Mouse (Mus musculus) stomach, postnatal 0 days (tissue): ENCODE data around the gene Adgrg2. TPM values are rescaled to one million over a fixed set of nuclear protein-coding genes. Genes with fewer than 3 reads are reported as not detected.

Experiments used
- ATAC-seq: fragments of 200-750 bp; cut with Nextera tagmentation; 2 replicates; pipeline ENCODE4 v1.8.0; 2017; ENCODE audit not compliant: low FRiP score, low TSS enrichment
- DNase-seq: peaks from one replicate; pipeline ENCODE4 v3.0.0-alpha.2; 2016; ENCODE audit warnings: low spot score
- H3K27ac ChIP-seq: fragments of 300-500 bp; sonication (generic); replicated peaks from 2 replicates; pipeline ENCODE4 v1.5.1; 2014; ENCODE audit warnings: mild to moderate bottlenecking, control low read depth
- H3K27me3 ChIP-seq: fragments of 300-500 bp; sonication (generic); 2 replicates; pipeline ENCODE4 v1.6.1; 2014; ENCODE audit warnings: low read length; ENCODE audit not compliant: control insufficient read depth, insufficient read depth
- H3K36me3 ChIP-seq: fragments of 300-500 bp; sonication (generic); 2 replicates; pipeline ENCODE4 v1.6.1; 2014; ENCODE audit warnings: low read length, mixed read lengths; ENCODE audit not compliant: control insufficient read depth, insufficient read depth
- H3K4me1 ChIP-seq: fragments of 300-500 bp; sonication (generic); replicated peaks from 2 replicates; pipeline ENCODE4 v1.6.1; 2014; ENCODE audit warnings: antibody characterized with exemption; ENCODE audit not compliant: control insufficient read depth, insufficient read depth
- H3K4me2 ChIP-seq: fragments of 300-500 bp; sonication (generic); replicated peaks from 2 replicates; pipeline ENCODE4 v1.6.1; 2014; ENCODE audit warnings: low read depth, mild to moderate bottlenecking, control low read depth, moderate library complexity
- H3K4me3 ChIP-seq: fragments of 300-500 bp; sonication (generic); 2 replicates; pipeline ENCODE4 v1.5.1; 2014; ENCODE audit warnings: low read depth, low read length, control low read depth
- H3K9ac ChIP-seq: fragments of 300-500 bp; sonication (generic); 2 replicates; pipeline ENCODE4 v1.6.1; 2014; ENCODE audit warnings: mild to moderate bottlenecking, low read length, control low read depth, mixed read lengths
- H3K9me3 ChIP-seq: fragments of 300-500 bp; sonication (generic); 2 replicates; pipeline ENCODE4 v1.6.1; 2016; ENCODE audit warnings: low read length; ENCODE audit not compliant: control insufficient read depth
- CTCF ChIP-seq: IDR thresholded peaks from 2 replicates; pipeline ENCODE4 v1.5.1; 2016; ENCODE audit warnings: antibody characterized with exemption, low read depth, mild to moderate bottlenecking, moderate library complexity
- EP300 ChIP-seq: optimal IDR thresholded peaks from 2 replicates; pipeline ENCODE3; 2016; ENCODE audit warnings: antibody characterized with exemption
- WGBS: fragments of 180-500 bp; shearing (Covaris S2); extraction: QIAGEN DNeasy Blood & Tissue Kit; methylation state at CpG from one replicate; pipeline ENCODE4 v1.1.7; 2014; 5-methylcytosine and 5-hydroxymethylcytosine counted together
- polyA plus RNA-seq: library from polyadenylated mRNA; unstranded; fragments of >200 nt; fragmentation: Nextera tagmentation; extraction: Ambion mirVana; gene quantifications from 2 replicates; pipeline ENCODE4 v1.2.1, GENCODE M21; 2015

The Adgrg2 gene
- polyA plus RNA-seq, 1 experiment from 2014 or later, result 6.8 TPM

DNA sequence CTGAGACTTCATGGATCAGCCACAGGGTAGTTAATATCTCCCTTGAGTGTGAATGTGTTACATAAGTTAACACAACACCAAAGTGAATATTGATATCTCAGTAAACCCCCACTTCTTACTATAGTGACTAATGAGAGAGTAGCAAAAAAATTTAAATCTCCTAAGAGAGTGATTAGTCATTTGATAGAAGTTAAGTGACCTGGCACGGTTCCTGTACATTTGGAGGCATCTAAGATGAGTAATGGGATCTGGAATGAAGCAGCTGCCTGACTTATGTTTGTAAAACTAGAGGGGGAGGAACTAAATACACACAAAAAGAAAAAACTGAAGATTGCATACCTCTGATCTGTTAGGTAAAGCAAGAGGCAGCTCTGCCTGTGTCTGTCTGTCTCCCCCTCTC, 118.6 kb downstream of the Adgrg2 start:
- no peaks in the 10 kb centered on the region for H3K4me1 ChIP-seq
- H3K27me3 ChIP-seq, result no peaks in the 10 kb centered on the region
- no peaks in the 10 kb centered on the region for H3K9me3 ChIP-seq
- TF ChIP-seq EP300 (no peak), CTCF (no peak)
- H3K36me3 ChIP-seq, result no peaks in the 10 kb centered on the region
- H3K9ac ChIP-seq, result no peak overlapping the region
- H3K4me3 ChIP-seq, result no peak overlapping the region
- WGBS, result 31% methylated on average over 1 of the region's 1 CpGs
- ATAC-seq, result no peak
- H3K27ac ChIP-seq, result no peak overlapping the region
- no peak for DNase-seq
- H3K4me2 ChIP-seq, result no peak overlapping the region

DNA sequence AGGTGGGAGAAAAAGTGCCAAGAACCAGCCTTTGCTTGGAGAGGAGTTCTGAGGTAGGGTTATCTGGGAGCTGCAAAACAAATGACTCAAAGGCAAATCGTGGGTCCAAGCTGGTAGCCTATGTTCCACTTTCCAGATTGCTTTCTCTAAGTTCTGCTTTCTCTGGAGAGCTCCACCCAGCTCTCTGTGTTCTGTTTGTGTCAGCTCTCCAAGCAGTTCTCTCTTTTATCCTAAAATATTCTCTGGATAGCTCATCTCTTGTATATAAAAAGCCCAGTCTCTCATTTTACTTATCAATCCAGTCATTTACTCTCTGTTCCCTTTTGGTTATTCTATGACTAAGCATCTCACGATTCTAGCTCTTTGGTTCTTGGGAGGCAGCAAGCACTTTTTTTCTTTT, 119.7 kb downstream of the Adgrg2 start:
- Histone ChIP-seq H3K27ac (no peak overlapping the region), H3K9me3 (no peaks in the 10 kb centered on the region), H3K4me2 (no peak overlapping the region), H3K4me3 (no peak overlapping the region), H3K9ac (no peak overlapping the region), H3K4me1 (no peaks in the 10 kb centered on the region), H3K27me3 (no peaks in the 10 kb centered on the region), H3K36me3 (no peaks in the 10 kb centered on the region)
- TF ChIP-seq CTCF, result no peak
- TF ChIP-seq EP300, result no peak
- WGBS, result 31% methylated on average over 2 of the region's 2 CpGs
- ATAC-seq (no peak), DNase-seq (no peak)

DNA sequence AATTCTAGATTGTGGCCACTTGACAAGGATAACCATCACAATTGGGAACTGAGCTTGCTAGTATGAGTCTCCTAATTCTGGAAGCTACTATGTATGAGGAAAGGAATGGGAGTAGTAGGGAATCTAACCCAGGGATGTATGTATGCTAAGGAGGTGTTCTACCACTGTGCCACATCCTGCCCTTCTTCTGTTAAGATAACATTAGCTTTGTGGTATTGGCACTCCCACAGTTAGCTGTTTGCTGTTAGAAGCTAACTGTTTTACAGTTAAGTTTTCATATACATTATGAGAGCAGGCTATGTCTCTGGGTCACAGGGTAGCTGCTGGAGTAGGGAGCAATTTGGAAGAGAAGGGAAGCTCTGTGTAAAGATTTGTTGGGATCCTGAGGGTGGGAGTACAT, 125.5 kb downstream of the Adgrg2 start:
- H3K27ac ChIP-seq, result no peak overlapping the region
- DNase-seq, result no peak
- H3K4me1 ChIP-seq, result no peaks in the 10 kb centered on the region
- no peak overlapping the region for H3K9ac ChIP-seq
- no peak overlapping the region for H3K4me3 ChIP-seq
- no peaks in the 10 kb centered on the region for H3K27me3 ChIP-seq
- H3K9me3 ChIP-seq, result no peaks in the 10 kb centered on the region
- H3K4me2 ChIP-seq, result no peak overlapping the region
- H3K36me3 ChIP-seq, result no peaks in the 10 kb centered on the region
- TF ChIP-seq EP300, result no peak
- TF ChIP-seq CTCF, result no peak
- ATAC-seq, result no peak

DNA sequence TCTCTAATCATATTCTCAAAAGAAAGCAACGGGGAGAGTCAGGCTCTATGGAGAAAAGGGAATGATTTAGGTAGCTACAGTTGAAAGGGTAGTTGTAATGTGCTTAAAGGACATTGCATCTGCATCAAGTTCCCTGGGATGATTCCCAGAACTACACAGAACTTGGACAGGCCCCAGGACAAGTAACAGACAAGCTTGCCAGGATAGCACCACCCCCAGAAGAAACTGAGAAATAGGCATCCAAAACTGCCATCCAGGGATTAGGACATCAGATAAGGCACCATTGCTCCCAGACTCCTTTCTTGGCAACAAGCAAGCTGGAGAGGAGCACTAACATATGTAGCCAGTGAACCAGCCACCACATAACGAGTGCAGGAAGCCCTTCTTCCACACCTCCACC, 152.3 kb downstream of the Adgrg2 start:
- H3K4me2 ChIP-seq, result no peak overlapping the region
- whole genome bisulfite sequencing, result 63% methylated on average over 2 of the region's 2 CpGs
- H3K36me3 ChIP-seq, result no peaks in the 10 kb centered on the region
- no peak overlapping the region for H3K27ac ChIP-seq
- H3K27me3 ChIP-seq, result no peaks in the 10 kb centered on the region
- no peaks in the 10 kb centered on the region for H3K9me3 ChIP-seq
- H3K4me3 ChIP-seq, result no peak overlapping the region
- H3K9ac ChIP-seq, result no peak overlapping the region
- no peak for DNase-seq
- no peaks in the 10 kb centered on the region for H3K4me1 ChIP-seq
- no peak for ATAC-seq
- no peak for TF ChIP-seq EP300
- TF ChIP-seq CTCF, result no peak

Other genes starting within 250 kb of the Adgrg2 start
- 5.7 and 6.2 TPM in 2 replicates for gene Phka2, start 111.5 kb downstream of the Adgrg2 start, polyA plus RNA-seq